Mouse (Mus musculus): ENCODE data around the gene Vmn1r177. TPM values are rescaled to one million over a fixed set of nuclear protein-coding genes. Genes with fewer than 3 reads are reported as not detected.
"Not testable (repeated sequence)": the region's sequence is repeated elsewhere in the genome, so short reads cannot be mapped to it uniquely, and the experiment has no call there.

The Vmn1r177 gene
- polyA plus RNA-seq (2012; fragmentation: generic; extraction: Trizol): not detected

GRCm38 (mm10) chr7:23866349-23866748, at the start of gene Vmn1r177:
Gene Vmn1r177 (minus strand): TSS chr7:23866449.
- H3K4me3 ChIP-seq; H3K4me2 ChIP-seq (ENCODE audit: low read depth); H3K79me2 ChIP-seq (ENCODE audit: control insufficient read depth, insufficient read depth); H3K27me3 ChIP-seq (ENCODE audit: control insufficient read depth, insufficient read depth, insufficient read length); H3K36me3 ChIP-seq (ENCODE audit: control insufficient read depth, insufficient read depth); H3ac ChIP-seq (ENCODE audit: control insufficient read depth, insufficient read length): not testable (repeated sequence)

DNA sequence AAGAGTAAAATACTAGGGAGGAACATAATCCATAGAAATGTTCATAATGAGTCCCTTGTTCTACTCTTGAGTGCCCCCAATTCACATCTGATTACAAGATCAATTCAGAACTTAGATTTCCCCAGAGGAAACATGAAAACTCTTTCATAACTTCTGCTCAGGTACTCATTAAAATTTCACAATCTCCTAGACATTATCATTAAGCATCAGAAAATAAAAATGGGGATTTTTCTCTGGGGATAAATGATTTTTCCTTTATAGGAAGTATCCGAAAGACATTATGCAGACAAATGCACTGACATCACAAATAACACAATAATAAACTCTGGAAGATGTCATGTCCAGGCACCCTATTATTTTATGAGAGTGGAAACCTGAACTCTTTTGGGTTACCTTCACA, 25.5 kb upstream of the Vmn1r177 start, which contains the start of gene Vmn1r178:
TSS of gene Vmn1r178 (plus strand) at position 301 of the 400 bp plus-strand sequence.
- Histone ChIP-seq H3K36me3 (ENCODE audit: control insufficient read depth, insufficient read depth) (no peaks in the 10 kb centered on the region), H3K4me3 (no peak within 1 kb of the TSS), H3K79me2 (ENCODE audit: control insufficient read depth, insufficient read depth) (no peaks in the 10 kb centered on the region), H3K27me3 (ENCODE audit: control insufficient read depth, insufficient read depth, insufficient read length) (no peaks in the 10 kb centered on the region), H3ac (ENCODE audit: control insufficient read depth, insufficient read length) (no peak within 1 kb of the TSS), H3K4me2 (ENCODE audit: low read depth) (no peak within 1 kb of the TSS)
- no peak for TF ChIP-seq SRF (IDR thresholded peaks at IDR 0.05; ENCODE audit: control insufficient read depth, insufficient read length, low read depth)
- no peak for TF ChIP-seq TCF3 (IDR thresholded peaks at IDR 0.05; ENCODE audit: insufficient read length, low read depth)
- no peak for TF ChIP-seq USF1 (IDR thresholded peaks at IDR 0.05; ENCODE audit: low read depth)
- TF ChIP-seq TCF12 (IDR thresholded peaks at IDR 0.05; ENCODE audit: insufficient read depth, poor library complexity, severe bottlenecking): no peak
- no peak for TF ChIP-seq REST (IDR thresholded peaks at IDR 0.05; ENCODE audit: insufficient read depth, insufficient read length)
- TF ChIP-seq CEBPB (IDR thresholded peaks at IDR 0.05; ENCODE audit: insufficient read depth, poor library complexity, severe bottlenecking): no peak
- TF ChIP-seq E2F4 (IDR thresholded peaks at IDR 0.05; ENCODE audit: insufficient read depth): no peak
- TF ChIP-seq POLR2AphosphoS2 (IDR thresholded peaks at IDR 0.05; ENCODE audit: insufficient read length, low read depth): no peak
- TF ChIP-seq MYOD1 (IDR thresholded peaks at IDR 0.05; ENCODE audit: control insufficient read depth in 1 of 3, insufficient read length in 2 of 3, low read depth in 2 of 3): no peak

GRCm38 (mm10) chr7:23876918-23877317, 10.7 kb upstream of the Vmn1r177 start:
- H3K36me3 ChIP-seq (ENCODE audit: control insufficient read depth, insufficient read depth); H3K79me2 ChIP-seq (ENCODE audit: control insufficient read depth, insufficient read depth); H3K4me2 ChIP-seq (ENCODE audit: low read depth); H3K4me3 ChIP-seq; H3ac ChIP-seq (ENCODE audit: control insufficient read depth, insufficient read length); H3K27me3 ChIP-seq (ENCODE audit: control insufficient read depth, insufficient read depth, insufficient read length): not testable (repeated sequence)

DNA sequence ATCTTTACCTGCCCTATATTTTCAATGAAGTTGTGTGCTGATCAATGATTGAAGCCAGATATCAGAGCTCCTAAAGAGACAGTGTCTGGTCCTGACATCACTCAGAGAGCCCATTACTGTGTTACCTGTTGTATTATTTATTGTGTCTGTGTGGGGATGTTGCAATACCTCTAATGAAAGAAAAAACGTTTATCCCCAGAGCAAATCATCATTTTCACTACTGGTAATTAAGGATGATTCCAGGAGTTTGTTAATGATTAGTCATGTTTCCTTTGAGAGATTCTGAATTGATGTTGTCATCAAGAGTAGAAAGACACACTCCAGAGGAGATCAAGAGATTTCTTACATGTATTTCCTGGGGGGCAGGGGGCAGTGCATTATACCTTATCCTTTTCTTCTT, 29.0 kb downstream of the Vmn1r177 start, which contains the start of gene Vmn1r176:
TSS of gene Vmn1r176 (minus strand) at position 101 of the 400 bp plus-strand sequence.
- H3K36me3 ChIP-seq (ENCODE audit: control insufficient read depth, insufficient read depth); H3K4me3 ChIP-seq; H3K27me3 ChIP-seq (ENCODE audit: control insufficient read depth, insufficient read depth, insufficient read length); H3K79me2 ChIP-seq (ENCODE audit: control insufficient read depth, insufficient read depth); H3K4me2 ChIP-seq (ENCODE audit: low read depth); H3ac ChIP-seq (ENCODE audit: control insufficient read depth, insufficient read length): not testable (repeated sequence)

Other genes with a start within 250 kb of the Vmn1r177 start
- gene Vmn1r171, start 235.7 kb downstream of the Vmn1r177 start, polyA plus RNA-seq (2012; fragmentation: generic; extraction: Trizol): not detected
- not detected for gene Vmn1r172, start 208.1 kb downstream of the Vmn1r177 start, polyA plus RNA-seq (2012; fragmentation: generic; extraction: Trizol)
- not detected for gene Vmn1r173, start 165.7 kb downstream of the Vmn1r177 start, polyA plus RNA-seq (2012; fragmentation: generic; extraction: Trizol)
- not detected for gene Vmn1r174, start 114.2 kb downstream of the Vmn1r177 start, polyA plus RNA-seq (2012; fragmentation: generic; extraction: Trizol)
- not detected for gene Vmn1r175, start 55.8 kb downstream of the Vmn1r177 start, polyA plus RNA-seq (2012; fragmentation: generic; extraction: Trizol)
- not detected for gene Vmn1r176, start 29.1 kb downstream of the Vmn1r177 start, polyA plus RNA-seq (2012; fragmentation: generic; extraction: Trizol)
- not detected for gene Vmn1r178, start 25.6 kb upstream of the Vmn1r177 start, polyA plus RNA-seq (2012; fragmentation: generic; extraction: Trizol)
- gene Vmn1r179, start 60.5 kb upstream of the Vmn1r177 start, polyA plus RNA-seq (2012; fragmentation: generic; extraction: Trizol): not detected
- gene Vmn1r180, start 84.2 kb upstream of the Vmn1r177 start, polyA plus RNA-seq (2012; fragmentation: generic; extraction: Trizol): not detected
- gene Vmn1r181, start 108.2 kb upstream of the Vmn1r177 start, polyA plus RNA-seq (2012; fragmentation: generic; extraction: Trizol): not detected
- not detected for gene V1rd19, start 135.2 kb upstream of the Vmn1r177 start, polyA plus RNA-seq (2012; fragmentation: generic; extraction: Trizol)
- not detected for gene Vmn1r183, start 186.8 kb upstream of the Vmn1r177 start, polyA plus RNA-seq (2012; fragmentation: generic; extraction: Trizol)
- gene Zfp180, start 215.5 kb upstream of the Vmn1r177 start, polyA plus RNA-seq (2012; fragmentation: generic; extraction: Trizol): 9.0 TPM
- 1.2 TPM for gene Zfp112, start 245.9 kb upstream of the Vmn1r177 start, polyA plus RNA-seq (2012; fragmentation: generic; extraction: Trizol)